Mouse (Mus musculus): ENCODE data around the gene Irs1. TPM values are rescaled to one million over a fixed set of nuclear protein-coding genes. Genes with fewer than 3 reads are reported as not detected.

Gene Irs1
- total and polyA plus RNA-seq, 3 experiments: not detected

- H3K79me2 ChIP-seq (replicated peaks; ENCODE audit: control insufficient read depth, extremely low read depth, insufficient read depth, poor library complexity, severe bottlenecking): no peaks in the 10 kb centered on the region
- H3K36me3 ChIP-seq (replicated peaks in 1 of 2; ENCODE audit: control insufficient read depth in 1 of 2, insufficient read depth in 1 of 2, low read length in 1 of 2): no peaks in the 10 kb centered on the region
- H3K9ac ChIP-seq (ENCODE audit: insufficient read depth, low read depth): no peak overlapping the region
- H3K27me3 ChIP-seq (replicated peaks): no peaks in the 10 kb centered on the region
- H3K4me2 ChIP-seq (ENCODE audit: insufficient read depth, low read depth, poor library complexity, severe bottlenecking): no peak overlapping the region
- DNase-seq (ENCODE audit: extremely low read depth): no peak
- TF ChIP-seq CHD2 (IDR thresholded peaks at IDR 0.05; ENCODE audit: low read length): no peak
- no peak for TF ChIP-seq MAZ (IDR thresholded peaks at IDR 0.05; ENCODE audit: low read depth, low read length)
- no peak for TF ChIP-seq ZNF384 (IDR thresholded peaks at IDR 0.05; ENCODE audit: low read depth, low read length)
- H3K4me3 ChIP-seq (replicated peaks in 1 of 3; ENCODE audit: low read depth in 2 of 3, low read length in 2 of 3, poor library complexity in 1 of 3): no peak overlapping the region
- no peaks in the 10 kb centered on the region for H3K9me3 ChIP-seq (replicated peaks; ENCODE audit: low read length)
- H3K27ac ChIP-seq (ENCODE audit: insufficient read depth, low read depth): no peak overlapping the region
- in situ Hi-C loops (cut with MboI; ENCODE audit: low pct_ligation_motif_present, low pct_unique_long_range_greater_than_20kb, low sequenced_read_pairs) (no loop called here), dilution Hi-C loops (cut with MboI; ENCODE audit: extremely low pct_ligation_motif_present, extremely low pct_unique_long_range_greater_than_20kb, low sequenced_read_pairs) (no loop called here)
- peaks cover 0 to 3% of the 10 kb centered on the region in 2 experiments; a peak in 1 of 4 replicates for H3K4me1 ChIP-seq (ENCODE audit: control insufficient read depth in 1 of 2, insufficient read depth in 2 of 2)
These were observed 101.7 kb downstream of the Irs1 start for GRCm38 (mm10) chr1:82189516-82189915.

GRCm38 (mm10) chr1:82188549-82189231 lies 102.5 kb downstream of the Irs1 start:
- TF ChIP-seq HCFC1 (IDR thresholded peaks at IDR 0.05; ENCODE audit: low read depth, low read length) (no peak), KAT2A (IDR thresholded peaks at IDR 0.05; ENCODE audit: insufficient replicate concordance, low read length) (no peak), MXI1 (IDR thresholded peaks at IDR 0.05; ENCODE audit: low read depth, low read length) (no peak), TBP (conservative IDR thresholded peaks at IDR 0.05; ENCODE audit: low read depth, low read length) (no peak), MAFK (IDR thresholded peaks at IDR 0.05; ENCODE audit: insufficient replicate concordance, low read length) (no peak), JUND (conservative IDR thresholded peaks at IDR 0.05; ENCODE audit: low read depth, low read length) (no peak), E2F4 (IDR thresholded peaks at IDR 0.05; ENCODE audit: insufficient replicate concordance, low read depth, low read length) (no peak), EP300 (IDR thresholded peaks at IDR 0.05; ENCODE audit: low read length) (no peak), ETS1 (conservative IDR thresholded peaks at IDR 0.05; ENCODE audit: low read depth, low read length) (no peak)
- dilution Hi-C loops (cut with MboI; ENCODE audit: extremely low pct_ligation_motif_present, extremely low pct_unique_long_range_greater_than_20kb, low sequenced_read_pairs): no loop called here
- Histone ChIP-seq H3K79me2 (replicated peaks; ENCODE audit: control insufficient read depth, extremely low read depth, insufficient read depth, poor library complexity, severe bottlenecking) (no peaks in the 10 kb centered on the region), H3K9ac (ENCODE audit: insufficient read depth, low read depth) (no peak overlapping the region), H3K4me2 (ENCODE audit: insufficient read depth, low read depth, poor library complexity, severe bottlenecking) (no peak overlapping the region), H3K4me3 (replicated peaks in 1 of 3; ENCODE audit: low read depth in 2 of 3, low read length in 2 of 3, poor library complexity in 1 of 3) (no peak overlapping the region), H3K4me1 (ENCODE audit: control insufficient read depth in 1 of 2, insufficient read depth in 2 of 2) (peaks cover 0 to 3% of the 10 kb centered on the region in 2 experiments; a peak in 1 of 4 replicates), H3K36me3 (replicated peaks in 1 of 2; ENCODE audit: control insufficient read depth in 1 of 2, insufficient read depth in 1 of 2, low read length in 1 of 2) (no peaks in the 10 kb centered on the region), H3K27ac (ENCODE audit: insufficient read depth, low read depth) (no peak overlapping the region), H3K27me3 (replicated peaks) (no peaks in the 10 kb centered on the region), H3K9me3 (replicated peaks; ENCODE audit: low read length) (no peaks in the 10 kb centered on the region)
- DNase-seq (ENCODE audit: extremely low read depth): no peak
- in situ Hi-C loops (cut with MboI; ENCODE audit: low pct_ligation_motif_present, low pct_unique_long_range_greater_than_20kb, low sequenced_read_pairs): no loop called here

GRCm38 (mm10) chr1:82183913-82184442 lies 107.2 kb downstream of the Irs1 start:
- no peaks in the 10 kb centered on the region for H3K79me2 ChIP-seq (replicated peaks; ENCODE audit: control insufficient read depth, extremely low read depth, insufficient read depth, poor library complexity, severe bottlenecking)
- no peaks in the 10 kb centered on the region for H3K4me1 ChIP-seq (ENCODE audit: control insufficient read depth in 1 of 2, insufficient read depth in 2 of 2)
- H3K36me3 ChIP-seq (replicated peaks in 1 of 2; ENCODE audit: control insufficient read depth in 1 of 2, insufficient read depth in 1 of 2, low read length in 1 of 2): no peaks in the 10 kb centered on the region
- dilution Hi-C loops (cut with MboI; ENCODE audit: extremely low pct_ligation_motif_present, extremely low pct_unique_long_range_greater_than_20kb, low sequenced_read_pairs): no loop called here
- no peak overlapping the region for H3K9ac ChIP-seq (ENCODE audit: insufficient read depth, low read depth)
- H3K27me3 ChIP-seq (replicated peaks): no peaks in the 10 kb centered on the region
- no peak for DNase-seq (ENCODE audit: extremely low read depth)
- TF ChIP-seq GABPA (IDR thresholded peaks at IDR 0.05; ENCODE audit: insufficient replicate concordance, low read depth, low read length) (no peak), NELFE (IDR thresholded peaks at IDR 0.05; ENCODE audit: low read depth, low read length) (no peak), POLR2A (IDR thresholded peaks at IDR 0.05; ENCODE audit: low read depth, low read length) (no peak), ZKSCAN1 (IDR thresholded peaks at IDR 0.05; ENCODE audit: borderline replicate concordance, low read depth, low read length) (no peak), CHD2 (IDR thresholded peaks at IDR 0.05; ENCODE audit: low read length) (no peak), SMC3 (IDR thresholded peaks at IDR 0.05; ENCODE audit: low read depth, low read length) (no peak), MXI1 (IDR thresholded peaks at IDR 0.05; ENCODE audit: low read depth, low read length) (no peak), UBTF (IDR thresholded peaks at IDR 0.05; ENCODE audit: low read depth, low read length) (no peak), ELF1 (IDR thresholded peaks at IDR 0.05; ENCODE audit: low read depth, low read length) (no peak), HCFC1 (IDR thresholded peaks at IDR 0.05; ENCODE audit: low read depth, low read length) (no peak), ZNF384 (IDR thresholded peaks at IDR 0.05; ENCODE audit: low read depth, low read length) (no peak), KAT2A (IDR thresholded peaks at IDR 0.05; ENCODE audit: insufficient replicate concordance, low read length) (no peak), MYC (IDR thresholded peaks at IDR 0.05; ENCODE audit: low read depth, low read length) (no peak), RAD21 (IDR thresholded peaks at IDR 0.05; ENCODE audit: low read depth, low read length) (no peak), E2F4 (IDR thresholded peaks at IDR 0.05; ENCODE audit: insufficient replicate concordance, low read depth, low read length) (no peak), POLR2AphosphoS2 (IDR thresholded peaks at IDR 0.05; ENCODE audit: low read depth, low read length) (no peak), MAX (IDR thresholded peaks at IDR 0.05; ENCODE audit: low read length) (no peak), PAX5 (IDR thresholded peaks at IDR 0.05; ENCODE audit: low read length) (no peak), BHLHE40 (IDR thresholded peaks at IDR 0.05; ENCODE audit: low read depth, low read length) (no peak)
- no peak overlapping the region for H3K4me2 ChIP-seq (ENCODE audit: insufficient read depth, low read depth, poor library complexity, severe bottlenecking)
- no peak overlapping the region for H3K4me3 ChIP-seq (replicated peaks in 1 of 3; ENCODE audit: low read depth in 2 of 3, low read length in 2 of 3, poor library complexity in 1 of 3)
- in situ Hi-C loops (cut with MboI; ENCODE audit: low pct_ligation_motif_present, low pct_unique_long_range_greater_than_20kb, low sequenced_read_pairs): no loop called here
- no peaks in the 10 kb centered on the region for H3K9me3 ChIP-seq (replicated peaks; ENCODE audit: low read length)
- no peak overlapping the region for H3K27ac ChIP-seq (ENCODE audit: insufficient read depth, low read depth)

Data from CH12.LX (cell line).